21 mouse cellular contexts compared by ENCODE assay signal in genomic region chr7:126339521-126339971, GRCm38 (mm10). TPM values are rescaled to one million over a fixed set of nuclear protein-coding genes. Genes with fewer than 3 reads are reported as not detected.
DNase-seq lines count a peak whose midpoint lies in the region; ATAC-seq and TF ChIP-seq lines count a peak whose summit lies in the region.
"Had no signal": no experiment of that assay in that cellular context is flagged by ENCODE, and none has a peak within 500 bp of the region (broad histone marks: within the 10 kb centered on the region; RNA-seq: fewer than 3 reads in every experiment).

No protein-coding gene starts in this region.

- H3K4me2 ChIP-seq in heart, postnatal 0 days (ENCODE audit: low read depth, low read length), result no peak overlapping the region
- no peak overlapping the region for H3K4me2 ChIP-seq in heart, embryonic 11.5 days
- H3K4me2 ChIP-seq: forebrain, embryonic 12.5 days; hindbrain, embryonic 15.5 days; limb, embryonic 15.5 days; midbrain, embryonic 13.5 days had no signal

- TF ChIP-seq POLR2A in ES-Bruce4 (IDR thresholded peaks at IDR 0.05; ENCODE audit: insufficient read depth, low read length), result no peak

- peak; percentile 69 for DNase-seq in heart, postnatal 0 days (ENCODE audit: low spot score)
- peak; percentile 46 for DNase-seq in CD4-positive, CD25-positive, alpha-beta regulatory T cell, adult 2 months (ENCODE audit: low read depth, low spot score)
- peak; percentile 42 to 75 for DNase-seq in thymus, adult 18-20 months
- no peak for DNase-seq in cerebellum, adult 11-12 months
- DNase-seq in urinary bladder, adult 18-20 months (ENCODE audit: low spot score in 2 of 2), result no peak
- DNase-seq in adrenal gland, postnatal 14 days, result no peak
- DNase-seq: adrenal gland, adult 2 months; cerebellum, adult 8-10 months; heart, adult 11 months; lung, adult 18-20 months; spleen, adult 18-20 months had no signal

- H3K9ac ChIP-seq in heart, postnatal 0 days (replicated peaks; ENCODE audit: low read depth, low read length), result no peak overlapping the region
- no peak overlapping the region for H3K9ac ChIP-seq in heart, embryonic 11.5 days (ENCODE audit: low read depth, low read length)
- no peak overlapping the region for H3K9ac ChIP-seq in ES-Bruce4 (ENCODE audit: low read depth, poor library complexity, severe bottlenecking)
- H3K9ac ChIP-seq: forebrain, embryonic 12.5 days; hindbrain, embryonic 15.5 days; limb, embryonic 15.5 days; midbrain, embryonic 13.5 days had no signal

- WGBS in heart, postnatal 0 days, result 65% methylated on average over 8 of the region's 8 CpGs
- 73% methylated on average over 8 of the region's 8 CpGs for WGBS in heart, embryonic 11.5 days (ENCODE audit: insufficient replicate concordance)

- H3K27ac ChIP-seq in heart, postnatal 0 days (ENCODE audit: low read depth), result peak overlapping the region; percentile 57; the same call in 1 of the 2 replicates
- no peak overlapping the region for H3K27ac ChIP-seq in heart, embryonic 11.5 days (ENCODE audit: low read depth, low read length)
- peak overlapping the region; percentile 27 for H3K27ac ChIP-seq in ES-Bruce4 (ENCODE audit: insufficient read depth, low read length)
- H3K27ac ChIP-seq: forebrain, embryonic 12.5 days; hindbrain, embryonic 15.5 days; layer of hippocampus, adult 2 months; left cerebral cortex, adult 2 months; limb, embryonic 15.5 days; macrophage; midbrain, embryonic 13.5 days; stomach, postnatal 0 days had no signal

- no peaks in the 10 kb centered on the region for H3K36me3 ChIP-seq in heart, postnatal 0 days (replicated peaks; ENCODE audit: control insufficient read depth, insufficient read depth, low read length)
- no peaks in the 10 kb centered on the region for H3K36me3 ChIP-seq in heart, embryonic 11.5 days (ENCODE audit: control insufficient read depth, insufficient read depth, low read length)
- H3K36me3 ChIP-seq in ES-Bruce4 (ENCODE audit: control insufficient read depth, insufficient read depth, low read length, poor library complexity, severe bottlenecking), result no peaks in the 10 kb centered on the region
- H3K36me3 ChIP-seq: forebrain, embryonic 12.5 days; hindbrain, embryonic 15.5 days; limb, embryonic 15.5 days; midbrain, embryonic 13.5 days had no signal

- no peak overlapping the region for H3K4me3 ChIP-seq in heart, postnatal 0 days (ENCODE audit: low read depth, low read length)
- H3K4me3 ChIP-seq in heart, embryonic 11.5 days (ENCODE audit: low read depth, low read length), result no peak overlapping the region
- no peak overlapping the region for H3K4me3 ChIP-seq in ES-Bruce4 (ENCODE audit: low read depth, low read length)
- H3K4me3 ChIP-seq: forebrain, embryonic 12.5 days; hindbrain, embryonic 15.5 days; layer of hippocampus, adult 2 months; left cerebral cortex, adult 2 months; limb, embryonic 15.5 days; midbrain, embryonic 13.5 days had no signal

- no peak for TF ChIP-seq EP300 in heart, postnatal 0 days (IDR thresholded peaks at IDR 0.05; ENCODE audit: low read depth)
- TF ChIP-seq EP300 in ES-Bruce4 (IDR thresholded peaks at IDR 0.05; ENCODE audit: insufficient read depth, low read depth, low read length), result no peak

- no peaks in the 10 kb centered on the region for H3K9me3 ChIP-seq in heart, postnatal 0 days (replicated peaks; ENCODE audit: control insufficient read depth, low read length)
- H3K9me3 ChIP-seq in heart, embryonic 11.5 days (replicated peaks; ENCODE audit: control insufficient read depth, low read length), result no peaks in the 10 kb centered on the region
- no peaks in the 10 kb centered on the region for H3K9me3 ChIP-seq in ES-Bruce4 (replicated peaks; ENCODE audit: control insufficient read depth, insufficient read depth, low read length, poor library complexity, severe bottlenecking)
- H3K9me3 ChIP-seq: forebrain, embryonic 12.5 days; hindbrain, embryonic 15.5 days; limb, embryonic 15.5 days; midbrain, embryonic 13.5 days had no signal

- TF ChIP-seq CTCF in heart, postnatal 0 days (IDR thresholded peaks at IDR 0.05; ENCODE audit: low read depth), result no peak
- no peak for TF ChIP-seq CTCF in ES-Bruce4 (IDR thresholded peaks at IDR 0.05; ENCODE audit: low read depth, low read length)

- H3K27me3 ChIP-seq in heart, postnatal 0 days (ENCODE audit: control insufficient read depth, insufficient read depth, low read length), result no peaks in the 10 kb centered on the region
- no peaks in the 10 kb centered on the region for H3K27me3 ChIP-seq in heart, embryonic 11.5 days (ENCODE audit: control insufficient read depth, insufficient read depth, low read length)
- H3K27me3 ChIP-seq in ES-Bruce4 (ENCODE audit: control insufficient read depth, insufficient read depth, low read length, poor library complexity, severe bottlenecking), result no peaks in the 10 kb centered on the region
- H3K27me3 ChIP-seq: forebrain, embryonic 12.5 days; hindbrain, embryonic 15.5 days; limb, embryonic 15.5 days; midbrain, embryonic 13.5 days had no signal

- H3K4me1 ChIP-seq in heart, postnatal 0 days (ENCODE audit: control insufficient read depth, insufficient read depth), result peaks cover 3% of the 10 kb centered on the region; the same call in 1 of the 2 replicates
- 0 out of 2 replicates have a peak, but pooled peaks cover 3% of the 10 kb centered on the region for H3K4me1 ChIP-seq in heart, embryonic 11.5 days (ENCODE audit: control insufficient read depth, insufficient read depth, low read length)
- peaks cover 9% of the 10 kb centered on the region for H3K4me1 ChIP-seq in ES-Bruce4 (ENCODE audit: control insufficient read depth, insufficient read depth, low read length)
- H3K4me1 ChIP-seq: forebrain, embryonic 12.5 days; hindbrain, embryonic 15.5 days; midbrain, embryonic 13.5 days had no signal

- peak; percentile 49; the same call in 1 of the 2 replicates for ATAC-seq in heart, postnatal 0 days (ENCODE audit: insufficient read depth, low read depth)
- ATAC-seq in heart, embryonic 11.5 days (replicated peaks; ENCODE audit: insufficient number of reproducible peaks, low FRiP score, low TSS enrichment), result no peak
- ATAC-seq: midbrain, embryonic 13.5 days had no signal

RNA-seq across cellular contexts. Expression of gene Lat, which starts 29.8 kb away (rescaled TPM):
- 0.73 and 6.7 TPM in 2 replicates for total RNA-seq in heart, postnatal 0 days (2014; rRNA removed; ENCODE audit: low replicate concordance)
- polyA plus RNA-seq in heart, postnatal 0 days (2015; fragmentation: Nextera tagmentation; extraction: Ambion mirVana), result 0.75 and 1.1 TPM in 2 replicates
- 5.1 and 6.1 TPM in 2 replicates for polyA plus RNA-seq in heart, embryonic 11.5 days (2014; fragmentation: Nextera tagmentation; extraction: Ambion mirVana)
- polyA plus RNA-seq in ES-Bruce4 (2011; ENCODE audit: insufficient read depth, insufficient read length, low read depth, missing spikeins), result 3.0 and 4.2 TPM in 2 replicates
- total RNA-seq in adrenal gland, postnatal 14 days (2021), result 1.1 and 14.1 TPM in 2 replicates

RNA-seq across cellular contexts. Expression of gene Spns1, which starts 37.7 kb away (rescaled TPM):
- total RNA-seq in heart, postnatal 0 days (2014; rRNA removed; ENCODE audit: low replicate concordance), result 47.0 and 87.1 TPM in 2 replicates
- polyA plus RNA-seq in heart, postnatal 0 days (2015; fragmentation: Nextera tagmentation; extraction: Ambion mirVana), result 34.6 and 36.0 TPM in 2 replicates
- polyA plus RNA-seq in heart, embryonic 11.5 days (2014; fragmentation: Nextera tagmentation; extraction: Ambion mirVana), result 31.5 and 40.1 TPM in 2 replicates
- polyA plus RNA-seq in ES-Bruce4 (2011; ENCODE audit: insufficient read depth, insufficient read length, low read depth, missing spikeins), result 52.3 and 62.0 TPM in 2 replicates
- total RNA-seq in adrenal gland, postnatal 14 days (2021), result 38.7 and 45.0 TPM in 2 replicates

RNA-seq across cellular contexts. Expression of gene Nfatc2ip, which starts 57.0 kb away (rescaled TPM):
- 3.5 and 6.5 TPM in 2 replicates for total RNA-seq in heart, postnatal 0 days (2014; rRNA removed; ENCODE audit: low replicate concordance)
- polyA plus RNA-seq in heart, postnatal 0 days (2015; fragmentation: Nextera tagmentation; extraction: Ambion mirVana), result 1.2 TPM in 2 replicates
- polyA plus RNA-seq in heart, embryonic 11.5 days (2014; fragmentation: Nextera tagmentation; extraction: Ambion mirVana), result 1.6 and 1.8 TPM in 2 replicates
- 76.8 and 78.6 TPM in 2 replicates for polyA plus RNA-seq in ES-Bruce4 (2011; ENCODE audit: insufficient read depth, insufficient read length, low read depth, missing spikeins)
- 7.1 and 8.4 TPM in 2 replicates for total RNA-seq in adrenal gland, postnatal 14 days (2021)

Comparison
In these comparisons a context has a peak if more than half of its experiments do, and no peak if none do; other contexts are left out.
1. DNase-seq: peak in heart, postnatal 0 days (single experiment), CD4-positive, CD25-positive, alpha-beta regulatory T cell, adult 2 months (single experiment) and thymus, adult 18-20 months (2 of 2); none in cerebellum, adult 11-12 months (single experiment), urinary bladder, adult 18-20 months (0 of 2) and adrenal gland, postnatal 14 days (single experiment).
2. RNA of gene Nfatc2ip, which starts 57.0 kb away (polyA plus RNA-seq): 76.8 to 78.6 TPM in ES-Bruce4; 1.6 to 1.8 TPM in heart, embryonic 11.5 days and 1.2 TPM in heart, postnatal 0 days; every median in the first group is over 10 times any median in the second.